Mouse (Mus musculus) erythroblast, embryonic 14.5 days (primary cell): ENCODE data around the gene Kif2a.

Experiments used
- GATA1 ChIP-seq: IDR thresholded peaks from 2 replicates; pipeline ENCODE4 v1.6.1; 2012; ENCODE audit warnings: low read length, inconsistent platforms, mixed read lengths
- TAL1 ChIP-seq: IDR thresholded peaks from 3 replicates; pipeline ENCODE4 v1.6.1; 2012; ENCODE audit warnings: low read length, inconsistent platforms, mixed read lengths

DNA sequence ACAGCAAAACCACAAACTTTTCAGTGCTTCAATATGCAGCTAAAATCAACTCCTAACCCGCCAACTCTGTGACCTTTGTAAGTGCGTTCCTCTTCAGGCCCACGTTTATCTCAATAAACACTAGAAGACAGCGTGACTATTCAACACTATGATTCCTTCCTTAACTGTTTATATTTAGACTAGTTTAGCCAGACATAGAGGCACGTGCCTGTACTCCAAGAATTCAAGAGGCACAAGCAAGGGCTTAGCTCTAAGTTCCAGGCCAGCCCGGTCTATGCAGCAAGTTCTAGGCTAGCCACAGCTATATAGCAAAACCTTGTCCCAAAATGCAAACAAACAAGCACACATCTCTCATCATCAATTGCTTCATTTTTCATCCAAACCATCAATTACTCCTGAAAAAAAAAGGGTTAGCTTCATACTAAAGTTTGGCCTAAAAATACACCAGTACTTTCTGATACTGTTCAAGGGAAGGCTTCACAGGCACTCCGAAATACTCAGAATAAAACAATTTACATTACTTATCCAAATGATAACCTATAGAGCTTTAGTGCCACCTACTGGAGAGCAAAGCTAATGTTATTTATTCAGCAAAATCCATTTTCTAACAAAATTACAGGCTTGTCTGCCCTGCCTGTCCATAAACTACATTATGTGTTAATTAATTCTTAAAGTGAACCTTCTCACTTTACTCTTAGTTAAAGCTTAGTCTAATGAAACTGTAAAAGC is 103.4 kb downstream of the Kif2a start:
- TF ChIP-seq GATA1 (no peak), TAL1 (no peak)
